Mouse (Mus musculus): ENCODE measurements around the gene Ovol1.

DNA sequence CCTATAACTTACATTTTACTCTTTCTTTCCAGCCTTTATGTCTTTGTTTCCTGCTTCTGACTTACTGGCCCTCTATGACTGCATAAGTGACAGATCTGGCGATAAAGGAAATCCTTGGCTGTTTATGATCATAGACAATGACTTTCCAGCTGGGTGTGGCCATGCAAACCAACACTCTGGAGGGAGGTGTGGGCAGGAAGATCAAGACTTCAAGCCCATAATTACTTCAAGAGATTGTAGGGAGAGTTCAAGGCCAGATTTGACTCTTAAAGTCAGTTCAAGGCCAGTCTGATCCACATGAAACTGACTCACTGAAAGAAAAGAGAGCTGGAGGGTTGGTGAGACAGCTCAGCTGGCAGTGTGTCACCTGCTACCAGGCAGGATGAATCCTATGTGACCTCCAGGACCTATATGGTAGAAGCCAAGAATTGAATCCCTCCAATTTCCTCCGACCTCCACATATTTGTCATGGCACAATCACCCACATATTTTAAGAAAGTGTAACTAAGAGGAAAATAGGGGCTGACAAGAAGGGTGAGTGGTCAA is 60.0 kb downstream of the Ovol1 start:
- TF ChIP-seq CTCF (IDR thresholded peaks at IDR 0.05; ENCODE audit: low read depth) (no peak), EP300 (IDR thresholded peaks at IDR 0.05; ENCODE audit: low read depth) (no peak)
